Mouse (Mus musculus): ENCODE data around the gene Syde2. TPM values are rescaled to one million over a fixed set of nuclear protein-coding genes. Genes with fewer than 3 reads are reported as not detected.

Syde2 gene
- total and polyA plus RNA-seq, 3 experiments = 0.02 to 0.76 TPM; not detected in 1

- Histone ChIP-seq H3K36me3 (replicated peaks) (no peaks in the 10 kb centered on the region), H3K9me3 (replicated peaks) (no peaks in the 10 kb centered on the region), H3K27me3 (ENCODE audit: insufficient read depth, low read length) (no peaks in the 10 kb centered on the region), H3K4me1 (ENCODE audit: insufficient read depth, low read depth, low read length) (peaks cover 69% of the 10 kb centered on the region), H3K4me3 (ENCODE audit: low read depth, low read length) (no peak overlapping the region)
- ATAC-seq (ENCODE audit: extremely low read depth, insufficient number of reproducible peaks, low FRiP score, poor library complexity, severe bottlenecking) = no peak
- no peak for TF ChIP-seq CTCF (IDR thresholded peaks at IDR 0.05; ENCODE audit: low read depth, low read length)
- no peak for TF ChIP-seq GATA2 (IDR thresholded peaks at IDR 0.05; ENCODE audit: borderline replicate concordance, low read depth, low read length)
- no peak for TF ChIP-seq GATA1 (IDR thresholded peaks at IDR 0.05; ENCODE audit: borderline replicate concordance, low read length)
- no peak for TF ChIP-seq POLR2AphosphoS5 (IDR thresholded peaks at IDR 0.05; ENCODE audit: insufficient replicate concordance, low read depth, low read length)
- TF ChIP-seq TAL1 (conservative IDR thresholded peaks at IDR 0.05; ENCODE audit: low read depth, low read length) = no peak
- no peak for DNase-seq (ENCODE audit: low spot score)
Measured at GRCm38 (mm10) chr3:146051277-146052007, 63.8 kb downstream of the Syde2 start.

- H3K4me3 ChIP-seq (ENCODE audit: low read depth, low read length) = no peak overlapping the region
- TF ChIP-seq GATA1 (IDR thresholded peaks at IDR 0.05; ENCODE audit: borderline replicate concordance, low read length) (no peak), POLR2AphosphoS5 (IDR thresholded peaks at IDR 0.05; ENCODE audit: insufficient replicate concordance, low read depth, low read length) (no peak), TAL1 (conservative IDR thresholded peaks at IDR 0.05; ENCODE audit: low read depth, low read length) (no peak), CTCF (IDR thresholded peaks at IDR 0.05; ENCODE audit: low read depth, low read length) (no peak), GATA2 (IDR thresholded peaks at IDR 0.05; ENCODE audit: borderline replicate concordance, low read depth, low read length) (no peak)
Measured at GRCm38 (mm10) chr3:146053082-146053814, 65.6 kb downstream of the Syde2 start.

GRCm38 (mm10) chr3:146053873-146054272 lies 66.2 kb downstream of the Syde2 start:
- TF ChIP-seq CTCF (IDR thresholded peaks at IDR 0.05; ENCODE audit: low read depth, low read length) (no peak), GATA2 (IDR thresholded peaks at IDR 0.05; ENCODE audit: borderline replicate concordance, low read depth, low read length) (no peak), TAL1 (conservative IDR thresholded peaks at IDR 0.05; ENCODE audit: low read depth, low read length) (no peak), POLR2AphosphoS5 (IDR thresholded peaks at IDR 0.05; ENCODE audit: insufficient replicate concordance, low read depth, low read length) (no peak), GATA1 (IDR thresholded peaks at IDR 0.05; ENCODE audit: borderline replicate concordance, low read length) (no peak)
- no peak overlapping the region for H3K4me3 ChIP-seq (ENCODE audit: low read depth, low read length)
- H3K4me1 ChIP-seq (ENCODE audit: insufficient read depth, low read depth, low read length) = peaks cover 55% of the 10 kb centered on the region
- no peaks in the 10 kb centered on the region for H3K27me3 ChIP-seq (ENCODE audit: insufficient read depth, low read length)
- no peak for ATAC-seq (ENCODE audit: extremely low read depth, insufficient number of reproducible peaks, low FRiP score, poor library complexity, severe bottlenecking)
- DNase-seq (ENCODE audit: low spot score) = no peak
- H3K36me3 ChIP-seq (replicated peaks) = no peaks in the 10 kb centered on the region
- no peaks in the 10 kb centered on the region for H3K9me3 ChIP-seq (replicated peaks)

More at GRCm38 (mm10) chr3:146053082-146053814, 65.6 kb downstream of the Syde2 start:
- DNase-seq (ENCODE audit: low spot score) = no peak
- peaks cover 59% of the 10 kb centered on the region for H3K4me1 ChIP-seq (ENCODE audit: insufficient read depth, low read depth, low read length)
- no peaks in the 10 kb centered on the region for H3K36me3 ChIP-seq (replicated peaks)
- H3K9me3 ChIP-seq (replicated peaks) = no peaks in the 10 kb centered on the region
- ATAC-seq (ENCODE audit: extremely low read depth, insufficient number of reproducible peaks, low FRiP score, poor library complexity, severe bottlenecking) = no peak
- no peaks in the 10 kb centered on the region for H3K27me3 ChIP-seq (ENCODE audit: insufficient read depth, low read length)

- ATAC-seq (ENCODE audit: extremely low read depth, insufficient number of reproducible peaks, low FRiP score, poor library complexity, severe bottlenecking) = no peak
- no peak for DNase-seq (ENCODE audit: low spot score)
- H3K27me3 ChIP-seq (ENCODE audit: insufficient read depth, low read length) = no peaks in the 10 kb centered on the region; the same call in 1 of the 2 replicates
- H3K4me3 ChIP-seq (ENCODE audit: low read depth, low read length) = no peak overlapping the region
- peaks cover 40% of the 10 kb centered on the region for H3K4me1 ChIP-seq (ENCODE audit: insufficient read depth, low read depth, low read length)
- no peak for TF ChIP-seq GATA2 (IDR thresholded peaks at IDR 0.05; ENCODE audit: borderline replicate concordance, low read depth, low read length)
- no peak for TF ChIP-seq CTCF (IDR thresholded peaks at IDR 0.05; ENCODE audit: low read depth, low read length)
- TF ChIP-seq POLR2AphosphoS5 (IDR thresholded peaks at IDR 0.05; ENCODE audit: insufficient replicate concordance, low read depth, low read length) = no peak
- no peak for TF ChIP-seq GATA1 (IDR thresholded peaks at IDR 0.05; ENCODE audit: borderline replicate concordance, low read length)
- TF ChIP-seq TAL1 (conservative IDR thresholded peaks at IDR 0.05; ENCODE audit: low read depth, low read length) = no peak
- no peaks in the 10 kb centered on the region for H3K36me3 ChIP-seq (replicated peaks)
- no peaks in the 10 kb centered on the region for H3K9me3 ChIP-seq (replicated peaks)
Measured at GRCm38 (mm10) chr3:146057131-146057530, 69.5 kb downstream of the Syde2 start.

- H3K27me3 ChIP-seq (ENCODE audit: insufficient read depth, low read length) = no peaks in the 10 kb centered on the region; the same call in 1 of the 2 replicates
- TF ChIP-seq CTCF (IDR thresholded peaks at IDR 0.05; ENCODE audit: low read depth, low read length) (peak; percentile 41; the same call in 1 of the 2 replicates), GATA1 (IDR thresholded peaks at IDR 0.05; ENCODE audit: borderline replicate concordance, low read length) (no peak)
- peak; percentile 48 for DNase-seq (ENCODE audit: low spot score)
- H3K4me1 ChIP-seq (ENCODE audit: insufficient read depth, low read depth, low read length) = peaks cover 31% of the 10 kb centered on the region
- H3K9me3 ChIP-seq (replicated peaks) = no peaks in the 10 kb centered on the region
- H3K4me3 ChIP-seq (ENCODE audit: low read depth, low read length) = no peak overlapping the region
- peak; percentile 54; the same call in 1 of the 2 replicates for ATAC-seq (ENCODE audit: extremely low read depth, insufficient number of reproducible peaks, low FRiP score, poor library complexity, severe bottlenecking)
- H3K36me3 ChIP-seq (replicated peaks) = no peaks in the 10 kb centered on the region
Measured at GRCm38 (mm10) chr3:146058263-146058662, 70.6 kb downstream of the Syde2 start.

- ATAC-seq (ENCODE audit: extremely low read depth, insufficient number of reproducible peaks, low FRiP score, poor library complexity, severe bottlenecking) (no peak), DNase-seq (ENCODE audit: low spot score) (no peak)
- no peaks in the 10 kb centered on the region for H3K36me3 ChIP-seq (replicated peaks)
- H3K4me1 ChIP-seq (ENCODE audit: insufficient read depth, low read depth, low read length) = peaks cover 27% of the 10 kb centered on the region
- H3K27me3 ChIP-seq (ENCODE audit: insufficient read depth, low read length) = no peaks in the 10 kb centered on the region; the same call in 1 of the 2 replicates
- H3K4me3 ChIP-seq (ENCODE audit: low read depth, low read length) = no peak overlapping the region
- H3K9me3 ChIP-seq (replicated peaks) = no peaks in the 10 kb centered on the region
- no peak for TF ChIP-seq TAL1 (conservative IDR thresholded peaks at IDR 0.05; ENCODE audit: low read depth, low read length)
- TF ChIP-seq GATA2 (IDR thresholded peaks at IDR 0.05; ENCODE audit: borderline replicate concordance, low read depth, low read length) = no peak
- TF ChIP-seq GATA1 (IDR thresholded peaks at IDR 0.05; ENCODE audit: borderline replicate concordance, low read length) = no peak
- TF ChIP-seq CTCF (IDR thresholded peaks at IDR 0.05; ENCODE audit: low read depth, low read length) = no peak
- no peak for TF ChIP-seq POLR2AphosphoS5 (IDR thresholded peaks at IDR 0.05; ENCODE audit: insufficient replicate concordance, low read depth, low read length)
Measured at GRCm38 (mm10) chr3:146059356-146059926, 71.8 kb downstream of the Syde2 start.

Measured in G1E (cell line).